Mouse (Mus musculus): ENCODE data around the gene Gm42688. TPM values are rescaled to one million over a fixed set of nuclear protein-coding genes. Genes with fewer than 3 reads are reported as not detected.

The Gm42688 gene
- total and polyA plus RNA-seq, 3 experiments = 1.2 to 1.6 (median 1.3) TPM

- H3K79me2 ChIP-seq (replicated peaks; ENCODE audit: control insufficient read depth, extremely low read depth, insufficient read depth, poor library complexity, severe bottlenecking) = no peaks in the 10 kb centered on the region
- peaks cover 11 to 38% of the 10 kb centered on the region in 2 experiments for H3K36me3 ChIP-seq (replicated peaks in 1 of 2; ENCODE audit: control insufficient read depth in 1 of 2, insufficient read depth in 1 of 2, low read length in 1 of 2)
- no peak overlapping the region for H3K4me2 ChIP-seq (ENCODE audit: insufficient read depth, low read depth, poor library complexity, severe bottlenecking)
- dilution Hi-C loops (cut with MboI; ENCODE audit: extremely low pct_ligation_motif_present, extremely low pct_unique_long_range_greater_than_20kb, low sequenced_read_pairs) = no loop called here
- peaks cover 6 to 14% of the 10 kb centered on the region in 2 experiments; a peak in 3 of 4 replicates for H3K4me1 ChIP-seq (ENCODE audit: control insufficient read depth in 1 of 2, insufficient read depth in 2 of 2)
- peak; percentile 11 for DNase-seq (ENCODE audit: extremely low read depth)
- no peaks in the 10 kb centered on the region for H3K9me3 ChIP-seq (replicated peaks; ENCODE audit: low read length)
- no peak overlapping the region for H3K27ac ChIP-seq (ENCODE audit: insufficient read depth, low read depth)
- in situ Hi-C loops (cut with MboI; ENCODE audit: low pct_ligation_motif_present, low pct_unique_long_range_greater_than_20kb, low sequenced_read_pairs) = no loop called here
- H3K9ac ChIP-seq (ENCODE audit: insufficient read depth, low read depth) = no peak overlapping the region
- TF ChIP-seq MAFK (IDR thresholded peaks at IDR 0.05; ENCODE audit: insufficient replicate concordance, low read length) (no peak), CHD2 (IDR thresholded peaks at IDR 0.05; ENCODE audit: low read length) (no peak), UBTF (IDR thresholded peaks at IDR 0.05; ENCODE audit: low read depth, low read length) (no peak), ZC3H11A (IDR thresholded peaks at IDR 0.05; ENCODE audit: low read depth, low read length) (no peak)
- no peaks in the 10 kb centered on the region for H3K27me3 ChIP-seq (replicated peaks)
- no peak overlapping the region for H3K4me3 ChIP-seq (replicated peaks in 1 of 3; ENCODE audit: low read depth in 2 of 3, low read length in 2 of 3, poor library complexity in 1 of 3)
Observed at GRCm38 (mm10) chr6:83084477-83084876, 16.9 kb upstream of the Gm42688 start.

GRCm38 (mm10) chr6:83086121-83087035, 15.0 kb upstream of the Gm42688 start, which contains the start of gene Lbx2:
Gene Lbx2, plus strand, starts transcription at chr6:83086367.
- H3K9ac ChIP-seq (ENCODE audit: insufficient read depth, low read depth) = no peak within 1 kb of the TSS
- peaks cover 4 to 8% of the 10 kb centered on the region in 2 experiments; a peak in 3 of 4 replicates for H3K4me1 ChIP-seq (ENCODE audit: control insufficient read depth in 1 of 2, insufficient read depth in 2 of 2)
- H3K9me3 ChIP-seq (replicated peaks; ENCODE audit: low read length) = no peaks in the 10 kb centered on the region
- H3K4me3 ChIP-seq (replicated peaks in 1 of 3; ENCODE audit: low read depth in 2 of 3, low read length in 2 of 3, poor library complexity in 1 of 3) = no peak within 1 kb of the TSS
- H3K4me2 ChIP-seq (ENCODE audit: insufficient read depth, low read depth, poor library complexity, severe bottlenecking) = no peak within 1 kb of the TSS
- peaks cover 3 to 20% of the 10 kb centered on the region in 2 experiments for H3K36me3 ChIP-seq (replicated peaks in 1 of 2; ENCODE audit: control insufficient read depth in 1 of 2, insufficient read depth in 1 of 2, low read length in 1 of 2)
- in situ Hi-C loops (cut with MboI; ENCODE audit: low pct_ligation_motif_present, low pct_unique_long_range_greater_than_20kb, low sequenced_read_pairs) (no loop called here), dilution Hi-C loops (cut with MboI; ENCODE audit: extremely low pct_ligation_motif_present, extremely low pct_unique_long_range_greater_than_20kb, low sequenced_read_pairs) (no loop called here)
- no peaks in the 10 kb centered on the region for H3K27me3 ChIP-seq (replicated peaks)
- no peak within 1 kb of the TSS for H3K27ac ChIP-seq (ENCODE audit: insufficient read depth, low read depth)
- H3K79me2 ChIP-seq (replicated peaks; ENCODE audit: control insufficient read depth, extremely low read depth, insufficient read depth, poor library complexity, severe bottlenecking) = no peaks in the 10 kb centered on the region
- TF ChIP-seq NRF1 (IDR thresholded peaks at IDR 0.05; ENCODE audit: low read depth, low read length) (no peak), MAFK (IDR thresholded peaks at IDR 0.05; ENCODE audit: insufficient replicate concordance, low read length) (no peak), ZMIZ1 (IDR thresholded peaks at IDR 0.05; ENCODE audit: low read depth, low read length) (no peak), ELF1 (IDR thresholded peaks at IDR 0.05; ENCODE audit: low read depth, low read length) (no peak), TCF12 (IDR thresholded peaks at IDR 0.05; ENCODE audit: low read depth, low read length) (no peak), KAT2A (IDR thresholded peaks at IDR 0.05; ENCODE audit: insufficient replicate concordance, low read length) (no peak), POLR2A (IDR thresholded peaks at IDR 0.05; ENCODE audit: low read depth, low read length) (no peak), MEF2A (IDR thresholded peaks at IDR 0.05; ENCODE audit: borderline replicate concordance, low read depth, low read length) (no peak), POLR2AphosphoS2 (IDR thresholded peaks at IDR 0.05; ENCODE audit: low read depth, low read length) (no peak), E2F4 (IDR thresholded peaks at IDR 0.05; ENCODE audit: insufficient replicate concordance, low read depth, low read length) (no peak), MXI1 (IDR thresholded peaks at IDR 0.05; ENCODE audit: low read depth, low read length) (no peak), CHD2 (IDR thresholded peaks at IDR 0.05; ENCODE audit: low read length) (no peak), RCOR1 (conservative IDR thresholded peaks at IDR 0.05; ENCODE audit: low read depth, low read length) (no peak), CTCF (conservative IDR thresholded peaks at IDR 0.05 in 1 of 2, IDR thresholded peaks at IDR 0.05 in 1 of 2; ENCODE audit: low read depth in 2 of 2, low read length in 2 of 2) (no peak), USF2 (conservative IDR thresholded peaks at IDR 0.05; ENCODE audit: low read depth, low read length) (no peak), MAX (IDR thresholded peaks at IDR 0.05; ENCODE audit: low read length) (no peak), ETS1 (conservative IDR thresholded peaks at IDR 0.05; ENCODE audit: low read depth, low read length) (no peak), ZC3H11A (IDR thresholded peaks at IDR 0.05; ENCODE audit: low read depth, low read length) (no peak)
- no peak for DNase-seq (ENCODE audit: extremely low read depth)
